Mouse (Mus musculus) liver, embryonic 13.5 days (tissue): ENCODE measurements around the gene Tmem51. TPM values are rescaled to one million over a fixed set of nuclear protein-coding genes. Genes with fewer than 3 reads are reported as not detected.
A peak's percentile ranks its signal among the peaks of the same experiment; 100 is the strongest.
"Not testable (repeated sequence)": the region's sequence is repeated elsewhere in the genome, so short reads cannot be mapped to it uniquely, and the experiment has no call there.

Experiments
- ATAC-seq: fragments of 200-750 bp; cut with Nextera tagmentation; 2 replicates; pipeline ENCODE4 v1.8.0; 2017; ENCODE audit warnings: low read depth, mild to moderate bottlenecking, moderate number of reproducible peaks, moderate library complexity
- DNase-seq: peaks from one replicate; pipeline ENCODE4 v3.0.0; 2022
- H3K27ac ChIP-seq: fragments of 300-500 bp; sonication (generic); 2 replicates; pipeline ENCODE4 v1.5.1; 2015; ENCODE audit warnings: moderate library complexity, mild to moderate bottlenecking, inconsistent platforms
- H3K27me3 ChIP-seq: fragments of 300-500 bp; sonication (generic); 2 replicates; pipeline ENCODE4 v1.6.1; 2015; ENCODE audit warnings: mild to moderate bottlenecking, inconsistent platforms
- H3K36me3 ChIP-seq: fragments of 300-500 bp; sonication (generic); 2 replicates; pipeline ENCODE4 v1.6.1; 2015; ENCODE audit warnings: mild to moderate bottlenecking, inconsistent platforms
- H3K4me1 ChIP-seq: fragments of 300-500 bp; sonication (generic); replicated peaks from 2 replicates; pipeline ENCODE4 v1.6.1; 2015; ENCODE audit warnings: inconsistent platforms
- H3K4me2 ChIP-seq: fragments of 300-500 bp; sonication (generic); 2 replicates; pipeline ENCODE4 v1.6.1; 2015; ENCODE audit warnings: inconsistent platforms, mild to moderate bottlenecking, moderate library complexity
- H3K4me3 ChIP-seq: fragments of 300-500 bp; sonication (generic); replicated peaks from 2 replicates; pipeline ENCODE4 v1.5.1; 2015; ENCODE audit warnings: mild to moderate bottlenecking, inconsistent platforms
- H3K9ac ChIP-seq: fragments of 300-500 bp; sonication (generic); 2 replicates; pipeline ENCODE4 v1.6.1; 2015; ENCODE audit warnings: mild to moderate bottlenecking, inconsistent platforms
- H3K9me3 ChIP-seq: fragments of 300-500 bp; sonication (generic); replicated peaks from 2 replicates; pipeline ENCODE4 v1.6.1; 2016; ENCODE audit warnings: inconsistent platforms
- WGBS: fragments of 180-500 bp; shearing (Covaris S2); methylation state at CpG from one replicate; pipeline ENCODE4 v1.1.7; 2015; ENCODE audit not compliant: insufficient replicate concordance; 5-methylcytosine and 5-hydroxymethylcytosine counted together
- polyA plus RNA-seq: library from polyadenylated mRNA; unstranded; fragments of >200 nt; fragmentation: Nextera tagmentation; extraction: Ambion mirVana; gene quantifications from 2 replicates; pipeline ENCODE4 v1.2.1, GENCODE M21; 2015

Gene Tmem51
- polyA plus RNA-seq, 1 experiment from 2014 or later, result 13.5 TPM

GRCm38 (mm10) chr4:142014659-142015608, 69.2 kb downstream of the Tmem51 start, which contains the start of gene Fhad1:
Fhad1 (minus strand) TSS chr4:142015082.
- Histone ChIP-seq H3K27ac (no peak within 1 kb of the TSS), H3K36me3 (no peaks in the 10 kb centered on the region), H3K9ac (peak within 1 kb of the TSS; percentile 32; the same call in 1 of the 2 replicates), H3K4me1 (peaks cover 54% of the 10 kb centered on the region), H3K9me3 (no peaks in the 10 kb centered on the region), H3K4me2 (peak within 1 kb of the TSS; percentile 63), H3K27me3 (peaks cover 73% of the 10 kb centered on the region), H3K4me3 (peak within 1 kb of the TSS; percentile 45)
- ATAC-seq, result peak; percentile 50
- WGBS, result 3% methylated on average over 46 of the region's 46 CpGs
- DNase-seq, result peak; percentile 72

GRCm38 (mm10) chr4:142011236-142011635, 72.9 kb downstream of the Tmem51 start:
- ATAC-seq, result no peak
- 79% methylated on average over 13 of the region's 13 CpGs for WGBS

GRCm38 (mm10) chr4:142010441-142010840, 73.7 kb downstream of the Tmem51 start:
- Histone ChIP-seq H3K27me3 (peaks cover 42% of the 10 kb centered on the region), H3K4me3 (no peak overlapping the region), H3K4me1 (peaks cover 18% of the 10 kb centered on the region), H3K9ac (no peak overlapping the region), H3K27ac (no peak overlapping the region), H3K36me3 (no peaks in the 10 kb centered on the region), H3K4me2 (no peak overlapping the region), H3K9me3 (no peaks in the 10 kb centered on the region)
- 52% methylated on average over 7 of the region's 7 CpGs for WGBS
- ATAC-seq, result no peak
- no peak for DNase-seq

More at GRCm38 (mm10) chr4:142011236-142011635, 72.9 kb downstream of the Tmem51 start:
- Histone ChIP-seq H3K9ac (no peak overlapping the region), H3K9me3 (no peaks in the 10 kb centered on the region), H3K36me3 (no peaks in the 10 kb centered on the region), H3K27ac (no peak overlapping the region), H3K4me3 (no peak overlapping the region), H3K4me1 (peaks cover 26% of the 10 kb centered on the region), H3K4me2 (no peak overlapping the region), H3K27me3 (peaks cover 49% of the 10 kb centered on the region)
- DNase-seq, result no peak

GRCm38 (mm10) chr4:142008206-142008605, 75.9 kb downstream of the Tmem51 start:
- 76% methylated on average over 11 of the region's 11 CpGs for WGBS
- Histone ChIP-seq H3K4me3 (no peak overlapping the region), H3K4me1 (peaks cover 5% of the 10 kb centered on the region; the same call in 1 of the 2 replicates), H3K4me2 (no peak overlapping the region), H3K27ac (no peak overlapping the region), H3K27me3 (peaks cover 19% of the 10 kb centered on the region), H3K36me3 (no peaks in the 10 kb centered on the region), H3K9me3 (no peaks in the 10 kb centered on the region), H3K9ac (no peak overlapping the region)
- ATAC-seq (no peak), DNase-seq (no peak)

- WGBS, result 64% methylated on average over 9 of the region's 9 CpGs
- ATAC-seq, result no peak
These were observed 83.5 kb downstream of the Tmem51 start for GRCm38 (mm10) chr4:142000581-142000980.

GRCm38 (mm10) chr4:141999494-142000074, 84.5 kb downstream of the Tmem51 start:
- Histone ChIP-seq H3K4me3 (no peak overlapping the region), H3K27me3 (no peaks in the 10 kb centered on the region), H3K4me2 (no peak overlapping the region), H3K9ac (no peak overlapping the region), H3K9me3 (no peaks in the 10 kb centered on the region), H3K36me3 (no peaks in the 10 kb centered on the region), H3K27ac (peak overlapping the region; percentile 62), H3K4me1 (peaks cover 17% of the 10 kb centered on the region)
- DNase-seq (no peak), ATAC-seq (peak; percentile 24; the same call in 1 of the 2 replicates)
- 34% methylated on average over 7 of the region's 7 CpGs for WGBS

More at GRCm38 (mm10) chr4:142000581-142000980, 83.5 kb downstream of the Tmem51 start:
- Histone ChIP-seq H3K36me3 (no peaks in the 10 kb centered on the region), H3K4me2 (no peak overlapping the region), H3K4me3 (no peak overlapping the region), H3K27ac (peak overlapping the region; percentile 43), H3K9ac (no peak overlapping the region), H3K9me3 (no peaks in the 10 kb centered on the region), H3K27me3 (no peaks in the 10 kb centered on the region), H3K4me1 (peaks cover 8% of the 10 kb centered on the region)
- no peak for DNase-seq

- DNase-seq, result no peak
- Histone ChIP-seq H3K27me3 (no peaks in the 10 kb centered on the region), H3K4me2 (peak overlapping the region; percentile 54), H3K9me3 (no peaks in the 10 kb centered on the region), H3K36me3 (no peaks in the 10 kb centered on the region), H3K4me3 (peak overlapping the region; percentile 34), H3K27ac (no peak overlapping the region), H3K9ac (no peak overlapping the region), H3K4me1 (peaks cover 21% of the 10 kb centered on the region)
- WGBS, result 13% methylated on average over 11 of the region's 11 CpGs
- no peak for ATAC-seq
These were observed 85.8 kb downstream of the Tmem51 start for GRCm38 (mm10) chr4:141998282-141998821.

- no peak for DNase-seq
- no peak for ATAC-seq
- no peaks in the 10 kb centered on the region for H3K27me3 ChIP-seq
- H3K36me3 ChIP-seq, result no peaks in the 10 kb centered on the region
- H3K4me3 ChIP-seq, result no peak overlapping the region
- WGBS, result 57% methylated on average over 3 of the region's 3 CpGs
- peaks cover 21% of the 10 kb centered on the region for H3K4me1 ChIP-seq
- no peak overlapping the region for H3K4me2 ChIP-seq
- no peak overlapping the region for H3K9ac ChIP-seq
- no peaks in the 10 kb centered on the region for H3K9me3 ChIP-seq
- no peak overlapping the region for H3K27ac ChIP-seq
These were observed 87.2 kb downstream of the Tmem51 start for GRCm38 (mm10) chr4:141996880-141997279.

- Histone ChIP-seq H3K36me3 (no peaks in the 10 kb centered on the region), H3K9ac (no peak overlapping the region), H3K4me3 (no peak overlapping the region), H3K4me2 (no peak overlapping the region), H3K27ac (no peak overlapping the region), H3K4me1 (peaks cover 21% of the 10 kb centered on the region), H3K9me3 (no peaks in the 10 kb centered on the region), H3K27me3 (no peaks in the 10 kb centered on the region)
- ATAC-seq (no peak), DNase-seq (no peak)
- 74% methylated on average over 7 of the region's 7 CpGs for WGBS
These were observed 88.0 kb downstream of the Tmem51 start for GRCm38 (mm10) chr4:141996086-141996485.

GRCm38 (mm10) chr4:141994062-141994471, 90.0 kb downstream of the Tmem51 start:
- H3K27me3 ChIP-seq, H3K9me3 ChIP-seq, H3K36me3 ChIP-seq, H3K27ac ChIP-seq, H3K4me3 ChIP-seq, H3K9ac ChIP-seq, H3K4me2 ChIP-seq, ATAC-seq: not testable (repeated sequence)
- H3K4me1 ChIP-seq, result peaks cover 21% of the 10 kb centered on the region
- DNase-seq, result peak; percentile 32
- 20% methylated on average over 2 of the region's 2 CpGs for WGBS

GRCm38 (mm10) chr4:141993347-141994061, 90.6 kb downstream of the Tmem51 start:
- ATAC-seq, result peak; percentile 19; the same call in 1 of the 2 replicates
- DNase-seq, result no peak
- H3K27ac ChIP-seq, result no peak overlapping the region

More at GRCm38 (mm10) chr4:141993347-141994061, 90.6 kb downstream of the Tmem51 start:
- Histone ChIP-seq H3K4me2 (no peak overlapping the region), H3K9ac (no peak overlapping the region), H3K4me1 (peaks cover 18% of the 10 kb centered on the region), H3K4me3 (no peak overlapping the region), H3K27me3 (no peaks in the 10 kb centered on the region), H3K36me3 (no peaks in the 10 kb centered on the region), H3K9me3 (no peaks in the 10 kb centered on the region)
- 50% methylated on average over 5 of the region's 5 CpGs for WGBS
